Mouse (Mus musculus) CD4-positive, CD25-positive, alpha-beta regulatory T cell, adult 4 months (primary cell): ENCODE results near the gene Vmn1r204. TPM values are rescaled to one million over a fixed set of nuclear protein-coding genes. Genes with fewer than 3 reads are reported as not detected.
"Not testable (repeated sequence)": the region's sequence is repeated elsewhere in the genome, so short reads cannot be mapped to it uniquely, and the experiment has no call there.

ENCODE experiments used
- ATAC-seq: one replicate; pipeline ENCODE4 v1.8.0; 2017
- polyA plus RNA-seq, 2 experiments: library from polyadenylated mRNA; unstranded; fragments of 100-300 nt; shearing (Covaris generic); gene quantifications; one replicate each; pipeline ENCODE4 v1.2.1; 2017

Gene Vmn1r204
- polyA plus RNA-seq: not detected

GRCm38 (mm10) chr13:22552898-22553297 is at the start of gene Vmn1r204:
Gene Vmn1r204, plus strand, starts transcription at chr13:22553198.
- ATAC-seq: not testable (repeated sequence)

DNA sequence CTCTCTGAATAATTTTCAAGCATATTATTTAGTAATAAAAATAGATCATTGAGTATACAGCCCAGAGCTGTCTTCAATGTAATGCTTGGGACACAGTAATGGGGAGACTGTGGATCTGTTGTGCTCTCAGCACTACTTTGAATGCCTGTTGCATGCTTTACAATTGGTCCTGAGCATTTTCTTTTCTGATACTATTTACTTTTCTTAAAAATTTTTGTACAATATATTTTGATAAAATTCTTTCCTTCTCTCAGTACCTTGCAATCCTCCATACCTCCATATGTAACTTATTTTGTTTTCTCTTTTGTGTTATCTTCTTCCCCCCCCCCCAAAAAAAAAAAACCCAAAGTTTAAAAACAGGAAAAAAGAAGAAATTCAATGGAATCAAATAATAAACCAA is 47.7 kb upstream of the Vmn1r204 start, which contains the start of gene Vmn1r202:
Gene Vmn1r202 (minus strand): TSS at position 101 of the 400 bp plus-strand sequence.
- no peak for ATAC-seq

DNA sequence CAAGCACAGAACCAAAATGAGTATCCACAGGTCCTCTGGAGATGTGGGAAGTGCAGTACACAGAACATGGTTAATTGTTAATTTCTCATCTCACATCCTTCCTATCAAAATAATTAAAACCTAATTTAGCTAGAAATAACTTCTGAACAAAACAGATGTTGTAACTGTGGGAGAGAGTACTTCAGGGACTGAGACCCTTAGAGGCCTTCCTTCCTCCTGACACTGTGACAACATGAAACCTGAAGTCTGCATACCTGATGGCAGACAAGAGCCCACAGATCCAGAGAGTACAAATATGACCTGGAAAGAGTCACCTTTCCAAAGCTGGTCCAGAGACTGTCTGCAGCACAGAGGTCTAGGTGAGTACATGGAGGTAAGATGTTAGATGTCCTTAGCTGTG is 35.2 kb upstream of the Vmn1r204 start, which contains the start of gene Vmn1r203:
Gene Vmn1r203 (plus strand): TSS at position 301 of the 400 bp plus-strand sequence.
- ATAC-seq: no peak

GRCm38 (mm10) chr13:22574911-22575310 is 21.9 kb downstream of the Vmn1r204 start:
- not testable (repeated sequence) for ATAC-seq

- ATAC-seq: not testable (repeated sequence)
Measured at GRCm38 (mm10) chr13:22583336-22583735, 30.3 kb downstream of the Vmn1r204 start.

GRCm38 (mm10) chr13:22592900-22593299 is 39.9 kb downstream of the Vmn1r204 start, which contains the start of gene Vmn1r205:
Gene Vmn1r205, minus strand, starts transcription at chr13:22593000.
- no peak for ATAC-seq

Other genes starting within 250 kb of the Vmn1r204 start
- gene Vmn1r197, start 228.6 kb upstream of the Vmn1r204 start, polyA plus RNA-seq: not detected
- gene Vmn1r198, start 202.8 kb upstream of the Vmn1r204 start, polyA plus RNA-seq: not detected
- gene Vmn1r199, start 173.4 kb upstream of the Vmn1r204 start, polyA plus RNA-seq: not detected
- not detected for gene Vmn1r200, start 162.8 kb upstream of the Vmn1r204 start, polyA plus RNA-seq
- gene Vmn1r201, start 81.3 kb upstream of the Vmn1r204 start, polyA plus RNA-seq: not detected
- not detected for gene Vmn1r202, start 47.8 kb upstream of the Vmn1r204 start, polyA plus RNA-seq
- gene Vmn1r203, start 35.1 kb upstream of the Vmn1r204 start, polyA plus RNA-seq: under 1 TPM in 1 of 2 experiments, not detected in 1; 0.16 TPM
- gene Vmn1r205, start 39.8 kb downstream of the Vmn1r204 start, polyA plus RNA-seq: not detected
- not detected for gene Vmn1r206, start 71.1 kb downstream of the Vmn1r204 start, polyA plus RNA-seq
- not detected for gene Vmn1r207-ps, start 176.4 kb downstream of the Vmn1r204 start, polyA plus RNA-seq
- gene Vmn1r208, start 224.2 kb downstream of the Vmn1r204 start, polyA plus RNA-seq: not detected